24 mouse cellular contexts compared by ENCODE assay signal in genomic region chr11:71866690-71867089, GRCm38 (mm10).
DNase-seq lines count a peak whose midpoint lies in the region; ATAC-seq and TF ChIP-seq lines count a peak whose summit lies in the region.
"Had no signal": no experiment of that assay in that cellular context is flagged by ENCODE, and none has a peak within 500 bp of the region (broad histone marks: within the 10 kb centered on the region; RNA-seq: fewer than 3 reads in every experiment).

No protein-coding gene starts in this region.

- no peak overlapping the region for H3K9ac ChIP-seq in forebrain, embryonic 14.5 days (ENCODE audit: low read length)
- H3K9ac ChIP-seq in forebrain, embryonic 11.5 days (ENCODE audit: low read length) = no peak overlapping the region
- H3K9ac ChIP-seq in midbrain, embryonic 11.5 days (ENCODE audit: low read length) = no peak overlapping the region
- H3K9ac ChIP-seq in midbrain, embryonic 14.5 days (replicated peaks; ENCODE audit: low read length) = no peak overlapping the region
- H3K9ac ChIP-seq: embryonic facial prominence, embryonic 13.5 days; embryonic facial prominence, embryonic 15.5 days; forebrain, embryonic 13.5 days had no signal

- no peak for ATAC-seq in forebrain, embryonic 14.5 days
- ATAC-seq in forebrain, embryonic 11.5 days (replicated peaks; ENCODE audit: low FRiP score) = no peak
- ATAC-seq in midbrain, embryonic 11.5 days (ENCODE audit: low FRiP score) = no peak
- ATAC-seq in midbrain, embryonic 14.5 days (ENCODE audit: low FRiP score, low TSS enrichment) = no peak
- ATAC-seq: activated CD4-positive, CD25-positive, alpha-beta regulatory T cell, adult 4 months; forebrain, embryonic 13.5 days; forebrain, embryonic 16.5 days had no signal

- no peaks in the 10 kb centered on the region for H3K27me3 ChIP-seq in forebrain, embryonic 14.5 days (replicated peaks; ENCODE audit: control insufficient read depth, insufficient read depth, low read length)
- no peaks in the 10 kb centered on the region for H3K27me3 ChIP-seq in forebrain, embryonic 11.5 days (ENCODE audit: control insufficient read depth, insufficient read depth, low read length)
- no peaks in the 10 kb centered on the region for H3K27me3 ChIP-seq in midbrain, embryonic 11.5 days (ENCODE audit: control insufficient read depth, insufficient read depth, low read length)
- H3K27me3 ChIP-seq in midbrain, embryonic 14.5 days (ENCODE audit: control insufficient read depth, insufficient read depth, low read length) = no peaks in the 10 kb centered on the region
- H3K27me3 ChIP-seq: embryonic facial prominence, embryonic 13.5 days; embryonic facial prominence, embryonic 15.5 days; forebrain, embryonic 13.5 days had no signal

- DNase-seq in forebrain, embryonic 14.5 days (ENCODE audit: low spot score) = peak; percentile 18
- DNase-seq in forebrain, embryonic 11.5 days (ENCODE audit: low spot score) = no peak
- peak; percentile 29 for DNase-seq in left cerebral cortex, postnatal 4 days
- no peak for DNase-seq in left cerebral cortex, postnatal 14 days (ENCODE audit: low spot score in 2 of 2)
- peak; percentile 62 for DNase-seq in midbrain, embryonic 11.5 days (ENCODE audit: low spot score, missing footprints)
- DNase-seq in midbrain, embryonic 14.5 days = no peak
- DNase-seq in brain, embryonic 14.5 days (ENCODE audit: low read depth) = peak; percentile 56
- no peak for DNase-seq in T-cell, adult 2 months (ENCODE audit: low spot score)
- DNase-seq: adrenal gland, adult 8-10 months; adrenal gland, postnatal 14 days; adrenal gland, postnatal 36 days; cerebellum, adult 11 months; cerebellum, adult 18-20 months; cerebellum, adult 8-10 months; cerebellum, adult 9-11 months; cerebellum, postnatal 36 days; embryo, embryonic 11 days had no signal

- TF ChIP-seq POLR2A in brain, embryonic 14.5 days (IDR thresholded peaks at IDR 0.05; ENCODE audit: borderline replicate concordance, extremely low read depth, insufficient read depth, insufficient read length, poor library complexity, severe bottlenecking) = no peak

- H3K27ac ChIP-seq in forebrain, embryonic 14.5 days (ENCODE audit: low read depth, low read length) = no peak overlapping the region
- H3K27ac ChIP-seq in forebrain, embryonic 11.5 days (ENCODE audit: low read depth, low read length) = no peak overlapping the region
- H3K27ac ChIP-seq in midbrain, embryonic 11.5 days (ENCODE audit: low read depth, low read length) = no peak overlapping the region
- H3K27ac ChIP-seq in midbrain, embryonic 14.5 days (replicated peaks; ENCODE audit: low read depth, low read length) = no peak overlapping the region
- H3K27ac ChIP-seq: embryonic facial prominence, embryonic 13.5 days; embryonic facial prominence, embryonic 15.5 days; forebrain, embryonic 10.5 days; forebrain, embryonic 13.5 days had no signal

- no peak for TF ChIP-seq CTCF in brain, embryonic 14.5 days (IDR thresholded peaks at IDR 0.05; ENCODE audit: borderline replicate concordance, extremely low read depth, insufficient read depth, insufficient read length)

- H3K4me3 ChIP-seq in forebrain, embryonic 14.5 days (ENCODE audit: low read depth, low read length) = no peak overlapping the region
- H3K4me3 ChIP-seq in forebrain, embryonic 11.5 days (ENCODE audit: low read depth, low read length) = no peak overlapping the region
- H3K4me3 ChIP-seq in midbrain, embryonic 11.5 days (ENCODE audit: low read depth, low read length) = no peak overlapping the region
- H3K4me3 ChIP-seq in midbrain, embryonic 14.5 days (replicated peaks; ENCODE audit: low read depth, low read length) = no peak overlapping the region
- H3K4me3 ChIP-seq: embryonic facial prominence, embryonic 13.5 days; embryonic facial prominence, embryonic 15.5 days; erythroblast, embryonic 14.5 days; forebrain, embryonic 10.5 days; forebrain, embryonic 13.5 days had no signal

- 66% methylated on average over 12 of the region's 12 CpGs for WGBS in forebrain, embryonic 14.5 days
- 91% methylated on average over 12 of the region's 12 CpGs for WGBS in forebrain, embryonic 11.5 days
- 88% methylated on average over 12 of the region's 12 CpGs for WGBS in midbrain, embryonic 11.5 days
- 83% methylated on average over 12 of the region's 12 CpGs for WGBS in midbrain, embryonic 14.5 days

- intact Hi-C loops in left cerebral cortex, postnatal 4 days (cut with DNase I) = no loop called here
- intact Hi-C loops in left cerebral cortex, postnatal 14 days (cut with DNase I) = no loop called here

- H3K9me3 ChIP-seq in forebrain, embryonic 14.5 days (replicated peaks; ENCODE audit: control insufficient read depth, low read length) = no peaks in the 10 kb centered on the region
- no peaks in the 10 kb centered on the region for H3K9me3 ChIP-seq in forebrain, embryonic 11.5 days (ENCODE audit: control insufficient read depth, low read length)
- H3K9me3 ChIP-seq in midbrain, embryonic 11.5 days (ENCODE audit: control insufficient read depth, low read length) = no peaks in the 10 kb centered on the region
- no peaks in the 10 kb centered on the region for H3K9me3 ChIP-seq in midbrain, embryonic 14.5 days (ENCODE audit: control insufficient read depth, low read length)
- H3K9me3 ChIP-seq: embryonic facial prominence, embryonic 13.5 days; embryonic facial prominence, embryonic 15.5 days; forebrain, embryonic 10.5 days; forebrain, embryonic 13.5 days had no signal

- no peaks in the 10 kb centered on the region for H3K36me3 ChIP-seq in forebrain, embryonic 14.5 days (ENCODE audit: control insufficient read depth, insufficient read depth, low read length)
- no peaks in the 10 kb centered on the region for H3K36me3 ChIP-seq in forebrain, embryonic 11.5 days (ENCODE audit: control insufficient read depth, insufficient read depth, low read length)
- no peaks in the 10 kb centered on the region for H3K36me3 ChIP-seq in midbrain, embryonic 11.5 days (ENCODE audit: control insufficient read depth, insufficient read depth, low read length)
- H3K36me3 ChIP-seq in midbrain, embryonic 14.5 days (ENCODE audit: control insufficient read depth, insufficient read depth, low read length) = no peaks in the 10 kb centered on the region
- H3K36me3 ChIP-seq: embryonic facial prominence, embryonic 13.5 days; embryonic facial prominence, embryonic 15.5 days; forebrain, embryonic 10.5 days had no signal

- H3K4me2 ChIP-seq in forebrain, embryonic 14.5 days (ENCODE audit: low read length) = no peak overlapping the region
- H3K4me2 ChIP-seq in forebrain, embryonic 11.5 days (ENCODE audit: low read depth, low read length, severe bottlenecking) = no peak overlapping the region
- no peak overlapping the region for H3K4me2 ChIP-seq in midbrain, embryonic 11.5 days
- no peak overlapping the region for H3K4me2 ChIP-seq in midbrain, embryonic 14.5 days (ENCODE audit: low read length)
- H3K4me2 ChIP-seq: embryonic facial prominence, embryonic 13.5 days; embryonic facial prominence, embryonic 15.5 days; forebrain, embryonic 13.5 days had no signal

- no peaks in the 10 kb centered on the region for H3K4me1 ChIP-seq in forebrain, embryonic 14.5 days (ENCODE audit: control insufficient read depth, insufficient read depth, low read length)
- H3K4me1 ChIP-seq in forebrain, embryonic 11.5 days (replicated peaks; ENCODE audit: control insufficient read depth, insufficient read depth, low read length) = no peaks in the 10 kb centered on the region
- no peaks in the 10 kb centered on the region for H3K4me1 ChIP-seq in midbrain, embryonic 11.5 days (ENCODE audit: control insufficient read depth, insufficient read depth, low read length)
- no peaks in the 10 kb centered on the region for H3K4me1 ChIP-seq in midbrain, embryonic 14.5 days (ENCODE audit: control insufficient read depth, insufficient read depth, low read length)
- H3K4me1 ChIP-seq: embryonic facial prominence, embryonic 15.5 days; forebrain, embryonic 13.5 days had no signal

Comparison
In these comparisons a context has a peak if more than half of its experiments do, and no peak if none do; other contexts are left out.
1. DNase-seq: peak in forebrain, embryonic 14.5 days (single experiment), left cerebral cortex, postnatal 4 days (single experiment), midbrain, embryonic 11.5 days (single experiment) and brain, embryonic 14.5 days (single experiment); none in forebrain, embryonic 11.5 days (single experiment), left cerebral cortex, postnatal 14 days (0 of 2), midbrain, embryonic 14.5 days (single experiment) and T-cell, adult 2 months (single experiment).